Mouse (Mus musculus) limb, embryonic 14.5 days (tissue): Measurements from ENCODE around the gene Slc2a12. TPM values are rescaled to one million over a fixed set of nuclear protein-coding genes. Genes with fewer than 3 reads are reported as not detected.
A peak's percentile ranks its signal among the peaks of the same experiment; 100 is the strongest.

Experiments used
- ATAC-seq: fragments of 200-750 bp; cut with Nextera tagmentation; 2 replicates; pipeline ENCODE4 v1.8.0; 2017; ENCODE audit warnings: low read depth, moderate number of reproducible peaks, moderate TSS enrichment; ENCODE audit not compliant: low FRiP score
- DNase-seq: peaks from one replicate; pipeline ENCODE4 v3.0.0-alpha.2; 2015; ENCODE audit warnings: low spot score
- H3K27ac ChIP-seq: fragments of 300-500 bp; sonication (generic); replicated peaks from 2 replicates; pipeline ENCODE4 v1.5.1; 2014; ENCODE audit warnings: low read depth, mild to moderate bottlenecking, low read length, moderate library complexity, mixed read lengths
- H3K27me3 ChIP-seq: fragments of 300-500 bp; sonication (generic); 2 replicates; pipeline ENCODE4 v1.6.1; 2014; ENCODE audit warnings: low read length, mixed read lengths; ENCODE audit not compliant: control insufficient read depth, insufficient read depth
- H3K36me3 ChIP-seq: fragments of 300-500 bp; sonication (generic); 2 replicates; pipeline ENCODE4 v1.6.1; 2014; ENCODE audit warnings: mild to moderate bottlenecking, low read length, moderate library complexity, mixed read lengths; ENCODE audit not compliant: control insufficient read depth, insufficient read depth
- H3K4me1 ChIP-seq: fragments of 300-500 bp; sonication (generic); 2 replicates; pipeline ENCODE4 v1.6.1; 2014; ENCODE audit warnings: antibody characterized with exemption, low read length, mixed read lengths; ENCODE audit not compliant: control insufficient read depth, insufficient read depth
- H3K4me2 ChIP-seq: fragments of 300-500 bp; sonication (generic); replicated peaks from 2 replicates; pipeline ENCODE4 v1.6.1; 2014; ENCODE audit warnings: low read depth, mild to moderate bottlenecking, low read length, moderate library complexity; ENCODE audit not compliant: severe bottlenecking
- H3K4me3 ChIP-seq: fragments of 300-500 bp; sonication (generic); replicated peaks from 2 replicates; pipeline ENCODE4 v1.5.1; 2014; ENCODE audit warnings: low read length
- H3K9ac ChIP-seq: fragments of 300-500 bp; sonication (generic); 2 replicates; pipeline ENCODE4 v1.6.1; 2014; ENCODE audit warnings: mild to moderate bottlenecking, low read depth, low read length, moderate library complexity; ENCODE audit not compliant: severe bottlenecking
- H3K9me3 ChIP-seq: fragments of 300-500 bp; sonication (generic); 2 replicates; pipeline ENCODE4 v1.6.1; 2016; ENCODE audit warnings: low read length; ENCODE audit not compliant: control insufficient read depth
- POLR2A ChIP-seq: fragments of 200-500 bp; IDR thresholded peaks from 2 replicates; pipeline ENCODE4 v1.8.0; 2012; ENCODE audit warnings: inconsistent platforms, mild to moderate bottlenecking, moderate library complexity, borderline replicate concordance; ENCODE audit not compliant: insufficient read depth, insufficient read length; ENCODE audit errors: extremely low read depth
- WGBS: fragments of 180-500 bp; shearing (Covaris S2); extraction: QIAGEN DNeasy Blood & Tissue Kit; methylation state at CpG from one replicate; pipeline ENCODE4 v1.1.7; 2014; 5-methylcytosine and 5-hydroxymethylcytosine counted together
- polyA plus RNA-seq, 2 experiments: library from polyadenylated mRNA; depleted of rRNA in 1 of 2; stranded (reverse) in 1 of 2; unstranded in 1 of 2; fragments of >200 nt; fragmentation: Nextera tagmentation in 1 of 2; extraction: Ambion mirVana in 1 of 2; gene quantifications; 2 replicates each; pipeline versions ENCODE4 v1.2.1 to v1.2.3; 2012 to 2014

Slc2a12 gene
- polyA plus RNA-seq, 2 experiments = 1.7 to 2.9 TPM

DNA sequence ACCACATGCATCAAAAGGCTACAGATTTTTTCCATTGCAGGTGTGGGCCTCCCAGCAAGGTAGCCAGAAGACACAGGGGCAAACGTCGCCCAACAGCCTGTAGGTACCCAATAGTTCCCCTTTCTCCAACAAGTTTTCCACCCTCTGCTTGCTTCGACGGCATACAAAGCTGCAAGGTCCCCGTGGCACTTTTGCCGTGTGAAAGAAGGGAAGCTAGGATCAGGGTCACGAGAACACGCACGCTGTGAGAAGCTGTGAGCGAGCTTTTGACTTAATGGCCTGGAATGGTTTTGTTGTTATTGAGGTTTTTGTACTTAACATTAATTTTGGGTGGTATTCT is 14.5 kb downstream of the Slc2a12 start:
- no peaks in the 10 kb centered on the region for H3K27me3 ChIP-seq

DNA sequence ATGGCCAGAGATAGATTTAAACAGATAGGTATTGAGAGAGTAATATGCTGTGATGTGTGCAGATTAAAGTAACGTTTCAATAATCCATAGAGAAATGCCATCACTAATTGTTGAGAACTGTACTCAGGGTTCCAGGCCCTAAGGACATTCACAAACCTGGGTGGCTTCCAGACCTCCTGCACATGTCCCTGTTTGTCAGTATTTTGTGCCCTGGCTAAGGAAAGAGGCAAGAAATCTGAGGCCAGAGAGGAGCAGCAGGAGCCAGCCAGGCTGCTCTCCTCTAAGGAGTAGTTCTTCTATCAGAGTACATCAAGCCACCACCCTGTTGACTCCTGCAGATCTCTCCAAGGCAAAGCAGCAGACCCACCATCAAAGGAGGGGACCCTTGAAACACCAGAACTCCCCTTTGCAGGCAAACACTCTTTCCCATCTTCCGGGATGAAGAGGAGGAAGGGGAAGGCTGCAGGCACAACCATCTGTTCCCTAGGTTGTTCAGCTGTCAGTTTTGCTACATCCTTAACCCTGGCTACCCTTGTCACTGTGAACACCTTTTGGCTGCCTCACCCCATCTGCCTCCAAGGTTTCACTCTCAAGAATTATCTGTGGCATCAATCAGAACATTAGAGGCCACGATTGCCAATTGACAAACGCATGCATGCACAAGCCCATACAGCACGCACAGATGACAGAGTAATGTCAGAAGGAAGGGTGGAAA is 15.6 kb downstream of the Slc2a12 start:
- no peak overlapping the region for H3K4me2 ChIP-seq
- H3K4me1 ChIP-seq = peaks cover 15% of the 10 kb centered on the region
- H3K27ac ChIP-seq = no peak overlapping the region
- no peaks in the 10 kb centered on the region for H3K9me3 ChIP-seq
- 83% methylated on average over 5 of the region's 5 CpGs for WGBS
- no peaks in the 10 kb centered on the region for H3K27me3 ChIP-seq
- H3K9ac ChIP-seq = no peak overlapping the region
- no peak overlapping the region for H3K4me3 ChIP-seq
- no peaks in the 10 kb centered on the region for H3K36me3 ChIP-seq
- no peak for ATAC-seq
- no peak for TF ChIP-seq POLR2A
- no peak for DNase-seq

More for the DNA sequence above, 14.5 kb downstream of the Slc2a12 start:
- Histone ChIP-seq H3K36me3 (no peaks in the 10 kb centered on the region), H3K27ac (0 out of 2 replicates have a peak overlapping the region, but pooled peaks have one; percentile 26), H3K9ac (no peak overlapping the region), H3K4me2 (0 out of 2 replicates have a peak overlapping the region, but pooled peaks have one; percentile 26), H3K9me3 (no peaks in the 10 kb centered on the region), H3K4me3 (no peak overlapping the region), H3K4me1 (peaks cover 15% of the 10 kb centered on the region)
- no peak for ATAC-seq
- no peak for DNase-seq
- WGBS = 81% methylated on average over 10 of the region's 10 CpGs
- TF ChIP-seq POLR2A = no peak

DNA sequence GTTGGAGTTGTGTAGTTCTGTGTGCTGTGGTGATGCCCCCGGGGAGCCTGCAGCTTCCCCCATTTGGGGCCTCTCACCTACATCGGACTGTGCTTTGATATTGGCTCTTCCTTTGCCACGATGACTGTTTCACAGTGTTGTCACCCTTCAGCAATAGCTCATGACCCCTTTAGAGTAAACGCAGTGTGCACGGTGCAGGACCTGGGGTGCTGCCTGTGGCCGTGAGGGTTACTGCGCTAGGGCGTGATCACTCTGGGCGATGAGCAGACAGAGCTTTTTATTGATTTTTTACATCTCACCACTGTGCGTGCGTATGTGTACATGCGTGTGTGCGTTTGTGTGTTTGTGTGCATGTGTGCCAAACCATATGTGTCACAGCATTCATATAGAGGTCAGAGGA is 23.7 kb downstream of the Slc2a12 start:
- 90% methylated on average over 13 of the region's 13 CpGs for WGBS
- Histone ChIP-seq H3K4me1 (no peaks in the 10 kb centered on the region), H3K27ac (no peak overlapping the region), H3K4me3 (no peak overlapping the region), H3K9ac (no peak overlapping the region), H3K27me3 (no peaks in the 10 kb centered on the region), H3K4me2 (no peak overlapping the region), H3K36me3 (no peaks in the 10 kb centered on the region), H3K9me3 (no peaks in the 10 kb centered on the region)
- TF ChIP-seq POLR2A = no peak
- DNase-seq (no peak), ATAC-seq (no peak)

DNA sequence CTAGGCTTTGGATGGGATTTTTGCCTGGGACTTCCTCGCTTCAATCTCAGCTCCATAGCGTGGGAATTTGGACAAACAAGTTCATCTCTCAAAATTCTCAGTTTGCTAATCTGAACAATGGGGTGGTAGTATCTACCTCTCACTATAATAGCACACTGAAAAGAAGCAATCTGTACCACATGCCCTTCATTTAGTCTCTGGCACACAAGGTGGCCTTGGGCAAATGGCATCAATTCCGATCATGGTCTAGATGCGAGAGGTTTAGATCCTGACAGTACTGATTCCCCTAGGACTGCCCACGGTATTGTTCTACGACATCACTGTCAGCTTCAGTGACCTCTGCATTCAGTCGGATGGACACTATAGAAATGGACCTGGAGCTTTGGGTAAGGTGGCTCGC is 29.4 kb downstream of the Slc2a12 start:
- Histone ChIP-seq H3K9ac (no peak overlapping the region), H3K9me3 (no peaks in the 10 kb centered on the region), H3K4me2 (no peak overlapping the region), H3K27ac (no peak overlapping the region), H3K27me3 (no peaks in the 10 kb centered on the region), H3K4me1 (peaks cover 5% of the 10 kb centered on the region; the same call in 1 of the 2 replicates), H3K36me3 (no peaks in the 10 kb centered on the region), H3K4me3 (no peak overlapping the region)
- DNase-seq (no peak), ATAC-seq (no peak)
- no peak for TF ChIP-seq POLR2A
- 95% methylated on average over 8 of the region's 8 CpGs for WGBS

DNA sequence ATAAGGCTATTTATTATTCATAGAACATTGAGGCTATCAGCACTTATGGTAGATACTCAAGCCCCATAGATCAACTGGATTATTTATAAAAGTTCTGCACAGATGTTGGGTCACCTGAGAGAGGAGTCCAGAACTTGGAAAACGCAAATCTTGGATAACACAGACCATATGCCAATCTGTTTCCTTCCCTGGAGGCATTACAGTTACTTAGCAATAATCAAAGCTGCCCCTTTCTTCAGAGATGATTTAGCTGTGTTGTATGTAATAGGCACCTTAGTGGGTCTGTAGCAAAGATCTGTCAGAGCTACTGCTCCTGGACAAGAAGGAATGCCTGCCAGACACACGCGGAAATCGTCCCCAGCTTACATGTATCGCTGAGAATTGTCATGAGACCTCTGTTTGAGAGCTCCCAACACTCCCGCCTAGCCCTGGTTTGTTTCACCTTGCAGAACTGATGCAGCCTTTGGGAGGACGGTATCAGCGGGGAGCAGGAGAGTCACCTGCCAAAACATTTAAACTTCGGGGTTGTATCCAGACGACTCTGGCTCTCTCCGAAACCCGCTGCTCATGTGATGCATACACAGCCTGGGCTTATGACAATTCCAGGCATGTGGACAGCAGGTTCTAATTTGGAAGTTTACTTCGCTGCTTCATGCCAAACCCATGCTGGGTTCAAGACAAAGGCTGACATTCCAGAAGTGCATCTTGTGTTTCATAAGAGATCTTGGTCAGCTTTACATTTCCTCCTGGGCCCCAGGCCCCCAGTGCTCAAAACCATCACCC is 31.2 kb downstream of the Slc2a12 start:
- 32% methylated on average over 13 of the region's 13 CpGs for WGBS
- DNase-seq = peak; percentile 66
- TF ChIP-seq POLR2A = no peak
- no peak overlapping the region for H3K4me3 ChIP-seq
- H3K4me2 ChIP-seq = peak overlapping the region; percentile 25; the same call in 1 of the 2 replicates
- peaks cover 5% of the 10 kb centered on the region; the same call in 1 of the 2 replicates for H3K4me1 ChIP-seq
- H3K9me3 ChIP-seq = no peaks in the 10 kb centered on the region
- H3K36me3 ChIP-seq = no peaks in the 10 kb centered on the region
- H3K27me3 ChIP-seq = no peaks in the 10 kb centered on the region
- H3K9ac ChIP-seq = no peak overlapping the region
- 0 out of 2 replicates have a peak overlapping the region, but pooled peaks have one; percentile 13 for H3K27ac ChIP-seq
- ATAC-seq = peak; percentile 84
